ENCODE assay signal across 17 mouse cellular contexts in the genomic region with DNA sequence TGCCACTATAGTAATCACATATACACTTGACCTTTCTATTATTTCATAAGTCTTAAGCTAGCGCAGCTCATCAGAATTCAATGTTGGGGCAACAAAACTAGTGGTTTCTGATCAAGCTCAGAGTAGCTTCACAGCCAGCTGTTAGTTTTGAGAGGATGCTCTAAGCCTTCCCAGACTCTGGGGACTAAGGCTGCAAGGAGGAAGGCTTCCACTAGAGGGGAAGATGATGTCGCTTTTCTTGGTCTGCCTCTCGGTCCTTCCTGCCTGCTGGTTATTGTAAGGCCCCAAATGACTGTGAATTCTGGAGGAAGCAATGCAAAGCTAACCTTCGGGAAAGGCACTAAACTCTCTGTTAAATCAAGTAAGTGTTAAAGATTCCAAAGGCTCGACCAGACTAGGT.
A peak's percentile ranks its signal among the peaks of the same experiment; 100 is the strongest.
DNase-seq lines count a peak whose midpoint lies in the region; ATAC-seq and TF ChIP-seq lines count a peak whose summit lies in the region.
"Had no signal": no experiment of that assay in that cellular context is flagged by ENCODE, and none has a peak within 500 bp of the region (broad histone marks: within the 10 kb centered on the region; RNA-seq: fewer than 3 reads in every experiment).

No protein-coding gene starts in this region.

- H3K9ac ChIP-seq in heart, adult 2 months (ENCODE audit: low read depth, low read length), result no peak overlapping the region
- H3K9ac ChIP-seq: forebrain, embryonic 15.5 days; liver, postnatal 0 days had no signal

- DNase-seq in heart, adult 2 months, result no peak
- no peak for DNase-seq in heart, adult 8-10 months (ENCODE audit: low spot score)
- DNase-seq in thymus, adult 2 months, result peak; percentile 45
- no peak for DNase-seq in thymus, postnatal 25 days
- DNase-seq in frontal cortex, postnatal 25 days (ENCODE audit: low spot score in 2 of 2), result no peak
- no peak for DNase-seq in kidney, postnatal 14 days
- DNase-seq in left cerebral cortex, adult 11 months (ENCODE audit: low spot score), result no peak
- DNase-seq: adrenal gland, postnatal 10 days; cerebellum, adult 11 months; cerebellum, postnatal 14 days; gastrocnemius, postnatal 25 days; liver, postnatal 0 days; lung, postnatal 4 days had no signal

- H3K36me3 ChIP-seq in heart, adult 2 months (ENCODE audit: control insufficient read depth, insufficient read depth, low read length), result no peaks in the 10 kb centered on the region
- peaks cover 39% of the 10 kb centered on the region for H3K36me3 ChIP-seq in thymus, adult 2 months (ENCODE audit: control insufficient read depth, insufficient read depth, low read length)
- H3K36me3 ChIP-seq: forebrain, embryonic 15.5 days; hindbrain, embryonic 10.5 days; limb, embryonic 10.5 days had no signal

- TF ChIP-seq CTCF in heart, adult 2 months (IDR thresholded peaks at IDR 0.05), result peak; percentile 32
- no peak for TF ChIP-seq CTCF in thymus, adult 2 months (IDR thresholded peaks at IDR 0.05; ENCODE audit: borderline replicate concordance, control insufficient read depth, extremely low read depth, insufficient read depth, low read length, poor library complexity)

- H3K79me2 ChIP-seq in heart, adult 2 months (replicated peaks; ENCODE audit: control insufficient read depth, insufficient read depth, low read length), result no peaks in the 10 kb centered on the region

- intact Hi-C loops in heart, adult 2 months (cut with DNase I), result no loop called here

- H3K4me3 ChIP-seq in heart, adult 2 months, result no peak overlapping the region
- H3K4me3 ChIP-seq in thymus, adult 2 months (ENCODE audit: control insufficient read depth, insufficient read depth, low read length), result no peak overlapping the region
- H3K4me3 ChIP-seq: forebrain, embryonic 15.5 days; hindbrain, embryonic 10.5 days; limb, embryonic 10.5 days had no signal

- 60% methylated on average over 5 of the region's 5 CpGs for WGBS in heart, adult 2 months
- WGBS in thymus, adult 2 months, result 67% methylated on average over 5 of the region's 5 CpGs

- H3K27ac ChIP-seq in heart, adult 2 months, result no peak overlapping the region
- H3K27ac ChIP-seq in thymus, adult 2 months (ENCODE audit: control insufficient read depth, insufficient read depth, low read length), result peak overlapping the region; percentile 87
- H3K27ac ChIP-seq: forebrain, embryonic 15.5 days; hindbrain, embryonic 10.5 days; limb, embryonic 10.5 days had no signal

- no peaks in the 10 kb centered on the region for H3K4me1 ChIP-seq in heart, adult 2 months (ENCODE audit: control insufficient read depth, insufficient read depth, low read length)
- peaks cover 56% of the 10 kb centered on the region for H3K4me1 ChIP-seq in thymus, adult 2 months (replicated peaks; ENCODE audit: control insufficient read depth, insufficient read depth, low read length)
- H3K4me1 ChIP-seq: forebrain, embryonic 15.5 days; limb, embryonic 10.5 days had no signal

- H3K27me3 ChIP-seq in heart, adult 2 months (ENCODE audit: control insufficient read depth, insufficient read depth, low read length), result no peaks in the 10 kb centered on the region; the same call in 1 of the 2 replicates
- no peaks in the 10 kb centered on the region for H3K27me3 ChIP-seq in thymus, adult 2 months (ENCODE audit: control insufficient read depth, insufficient read depth, low read length)
- H3K27me3 ChIP-seq: forebrain, embryonic 15.5 days had no signal

- ATAC-seq in inflammation-experienced regulatory T-cells, adult 6 months, result peak; percentile 41
- ATAC-seq: forebrain, embryonic 15.5 days; liver, postnatal 0 days had no signal

- no peak for TF ChIP-seq POLR2A in heart, adult 2 months (IDR thresholded peaks at IDR 0.05; ENCODE audit: insufficient read depth, low read depth, low read length)
- no peak for TF ChIP-seq POLR2A in thymus, adult 2 months (IDR thresholded peaks at IDR 0.05; ENCODE audit: control insufficient read depth, extremely low read depth, insufficient read depth, low read length, poor library complexity)

- no peak for TF ChIP-seq EP300 in heart, adult 2 months (IDR thresholded peaks at IDR 0.05; ENCODE audit: insufficient read depth, low read depth, low read length)
